Mouse (Mus musculus) cerebellum, adult 9-10 months (tissue): Measurements from ENCODE around the gene Gnat3.
"Not testable (repeated sequence)": the region's sequence is repeated elsewhere in the genome, so short reads cannot be mapped to it uniquely, and the experiment has no call there.

ENCODE experiments used
- DNase-seq: peaks from one replicate; pipeline ENCODE4 v3.0.0; 2022

Gene Gnat3

DNA sequence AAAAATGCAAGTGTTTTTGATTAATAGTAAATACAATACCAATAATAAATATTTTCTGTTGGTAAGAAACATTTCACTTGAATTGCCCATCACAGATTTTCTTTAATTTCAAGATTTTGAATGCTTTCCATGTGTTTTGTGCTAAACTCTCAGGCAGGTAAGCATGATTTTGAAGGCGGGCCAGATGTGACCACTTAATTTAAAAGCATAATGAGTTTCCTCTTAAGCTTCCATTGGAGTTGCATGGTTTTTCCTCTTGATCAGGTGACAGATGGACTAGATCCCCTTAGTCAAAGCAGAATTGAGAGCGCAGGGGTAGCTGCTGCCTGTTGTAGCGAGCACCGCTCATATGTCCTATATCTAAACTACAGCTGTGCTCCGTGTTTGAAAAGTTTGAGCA is at the start of gene Gnat3:
TSS of gene Gnat3 (plus strand) at position 301 of the 400 bp plus-strand sequence.
- DNase-seq = no peak

DNA sequence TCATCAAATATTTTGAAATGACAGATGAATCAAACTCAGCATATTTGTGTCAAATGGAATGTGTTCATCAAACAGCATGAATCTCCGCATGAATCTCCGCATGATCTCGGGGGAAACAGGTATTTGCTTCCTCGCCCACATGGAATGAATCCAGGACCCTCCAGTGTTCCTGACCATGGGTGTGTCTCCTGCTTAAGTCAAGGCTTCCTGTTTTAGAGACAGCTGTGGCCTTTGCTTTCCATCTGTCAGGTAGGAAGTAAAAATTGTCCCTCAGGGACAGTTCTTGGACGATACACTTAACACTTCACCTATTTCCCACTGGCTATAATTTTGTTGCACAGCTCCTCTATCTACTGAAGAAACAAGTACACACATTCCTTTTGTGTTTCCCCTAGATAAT is 43.4 kb upstream of the Gnat3 start:
- no peak for DNase-seq

DNA sequence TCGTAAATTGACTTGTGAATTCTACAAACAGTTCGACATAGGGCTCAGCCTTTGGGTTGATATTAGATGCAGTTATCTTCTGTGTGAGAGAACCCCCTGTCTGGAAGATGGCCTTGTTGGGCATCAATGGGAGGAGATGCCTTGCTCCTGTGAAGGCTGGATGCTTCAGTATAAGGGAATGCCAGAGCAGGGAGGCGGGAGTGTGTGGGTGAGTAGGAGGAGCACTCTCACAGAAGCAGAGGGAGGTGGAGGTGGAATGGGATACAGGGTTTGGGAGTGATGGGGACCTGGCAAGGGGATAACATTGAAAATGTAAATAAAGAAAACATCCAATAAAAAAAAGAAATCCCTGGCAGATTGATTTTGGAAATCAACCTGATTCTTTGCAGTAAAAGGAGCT is 38.7 kb upstream of the Gnat3 start:
- no peak for DNase-seq

DNA sequence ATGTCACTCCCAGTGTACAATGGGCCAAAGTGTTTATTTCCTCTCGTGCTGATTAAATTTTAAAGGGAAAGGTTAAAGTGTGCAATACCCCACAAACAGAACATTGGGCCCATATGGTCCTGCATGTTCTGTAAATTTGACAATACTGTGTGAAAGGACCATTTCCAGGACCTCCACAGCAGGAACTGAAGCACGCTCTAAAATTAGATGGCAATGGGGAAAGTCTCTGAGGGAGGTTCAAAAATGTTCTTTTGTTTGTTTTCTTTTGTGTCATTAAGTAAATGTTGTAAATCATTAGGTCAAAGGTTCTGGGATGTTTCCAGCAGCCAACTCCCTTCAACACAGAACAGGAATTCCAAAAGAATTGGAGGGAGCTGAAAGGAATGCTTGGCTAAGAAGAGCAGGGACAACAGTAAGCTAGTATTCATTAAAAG is 38.2 kb upstream of the Gnat3 start:
- DNase-seq = no peak

DNA sequence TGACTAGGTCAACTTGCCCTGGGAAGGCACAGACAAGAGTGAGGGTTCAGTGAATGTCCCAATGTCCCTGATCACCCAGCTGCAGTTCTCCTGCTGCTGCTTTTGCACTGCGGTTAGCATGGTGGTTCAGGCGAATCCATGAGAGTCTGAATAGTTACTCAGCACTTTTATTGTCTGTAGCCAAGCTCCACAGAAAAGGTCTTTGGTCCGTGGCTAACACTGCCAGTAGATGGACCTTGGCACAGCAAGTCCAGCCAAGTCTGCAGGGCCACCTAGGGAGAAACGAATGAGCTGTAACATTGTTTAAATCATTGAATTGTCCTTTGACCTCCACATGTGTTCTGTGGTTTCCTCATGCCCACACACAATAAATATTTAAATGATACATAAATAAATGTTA is 33.9 kb upstream of the Gnat3 start:
- DNase-seq = no peak

DNA sequence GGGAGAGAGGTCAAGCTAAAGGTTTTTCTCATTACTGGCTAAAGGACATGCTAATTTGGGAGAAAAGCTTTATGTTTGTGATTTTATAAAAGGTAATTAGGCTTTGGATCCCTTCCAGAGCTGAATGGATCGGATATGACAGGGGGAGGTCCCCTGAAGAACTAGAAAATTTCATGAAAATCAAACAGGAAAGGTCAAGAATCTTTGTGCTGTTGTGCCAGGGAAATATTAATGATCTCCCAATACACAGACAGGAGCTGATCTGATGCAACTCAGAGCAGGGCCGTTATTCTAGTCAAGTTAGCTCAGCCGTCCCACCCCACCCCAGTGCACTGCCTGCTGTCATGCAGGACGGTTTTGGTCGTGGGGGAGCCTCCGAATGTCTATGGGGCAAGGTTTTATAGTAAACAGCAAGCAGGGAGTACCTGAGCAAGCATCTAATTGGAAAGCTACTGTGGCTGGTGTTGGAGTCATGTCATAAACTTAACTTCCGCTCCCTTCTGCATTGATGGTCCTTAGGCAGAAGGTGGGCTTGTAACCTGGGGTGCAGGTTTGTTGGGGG is 33.3 kb upstream of the Gnat3 start:
- DNase-seq = no peak

DNA sequence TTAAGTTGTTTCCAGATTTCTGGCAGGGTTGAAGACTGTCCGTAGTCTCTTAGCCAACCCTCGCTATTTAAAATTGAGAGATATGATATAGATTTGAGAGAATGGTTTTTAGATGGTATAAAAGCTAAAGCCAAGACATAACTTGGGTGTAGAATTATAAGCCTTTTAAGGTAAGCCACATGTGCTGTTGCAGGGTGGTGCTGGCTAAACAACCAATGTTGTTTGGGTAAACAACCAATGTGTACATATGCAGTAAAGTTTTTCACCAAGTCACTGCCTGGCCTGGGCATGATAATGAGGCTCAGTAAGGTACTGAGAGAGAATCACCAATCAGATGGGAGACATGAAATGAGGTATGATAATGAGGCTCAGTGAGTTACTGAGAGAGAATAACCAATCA is 30.8 kb upstream of the Gnat3 start:
- DNase-seq = not testable (repeated sequence)

DNA sequence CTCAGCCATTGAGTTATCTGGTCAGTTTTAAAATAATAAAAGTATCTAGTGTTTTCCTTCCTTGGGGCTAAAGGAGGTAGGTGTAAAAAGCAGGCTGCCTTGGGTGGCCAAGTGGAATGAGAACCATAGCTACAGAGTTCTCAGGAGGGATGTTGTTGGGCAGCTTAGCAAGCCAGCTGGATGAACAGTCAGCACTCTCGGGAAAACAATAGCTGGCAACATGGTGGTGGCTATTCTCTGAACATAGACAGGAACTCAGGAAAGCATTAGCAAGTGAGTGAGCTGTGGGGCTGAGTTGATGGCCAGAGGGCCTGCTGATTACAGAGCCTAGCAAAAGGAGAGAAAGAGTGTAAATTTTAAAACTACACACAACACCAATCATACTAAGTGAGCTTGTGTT is 27.8 kb upstream of the Gnat3 start:
- no peak for DNase-seq

DNA sequence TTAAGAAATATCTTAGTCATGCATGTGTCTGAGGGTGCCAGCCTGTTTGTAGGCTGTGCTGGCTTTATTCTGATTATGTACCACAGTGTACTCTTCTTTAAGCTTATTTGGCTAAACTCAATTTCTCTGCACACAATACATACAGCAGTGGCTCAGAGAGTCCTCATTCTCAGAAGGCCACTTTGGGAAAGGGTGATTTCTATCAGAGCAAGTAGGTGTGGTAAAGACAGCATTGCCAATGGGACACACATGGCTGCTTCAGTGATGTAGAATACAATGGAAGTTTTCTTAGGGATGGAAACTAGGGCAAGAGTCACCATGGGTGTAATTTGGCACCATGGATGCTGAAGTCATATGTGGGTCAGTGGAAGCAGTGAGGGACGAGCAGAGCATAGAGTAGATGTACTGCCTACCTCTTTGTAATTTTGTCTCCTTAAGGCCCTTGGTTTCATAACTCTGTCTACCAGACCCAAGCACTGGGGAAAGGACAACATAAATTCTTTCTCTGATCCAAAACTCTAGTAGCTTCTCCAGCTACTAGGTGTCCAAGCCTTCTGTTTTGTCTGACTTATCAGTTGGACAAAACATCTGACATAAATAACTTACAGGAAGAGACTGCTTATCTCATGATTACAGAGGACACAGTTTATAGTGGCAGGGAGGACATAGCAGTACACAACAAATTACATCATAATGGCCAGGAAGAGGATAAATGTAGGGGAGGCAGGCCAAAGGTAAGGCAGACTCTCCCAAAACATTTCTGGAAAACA is 24.0 kb upstream of the Gnat3 start:
- no peak for DNase-seq

DNA sequence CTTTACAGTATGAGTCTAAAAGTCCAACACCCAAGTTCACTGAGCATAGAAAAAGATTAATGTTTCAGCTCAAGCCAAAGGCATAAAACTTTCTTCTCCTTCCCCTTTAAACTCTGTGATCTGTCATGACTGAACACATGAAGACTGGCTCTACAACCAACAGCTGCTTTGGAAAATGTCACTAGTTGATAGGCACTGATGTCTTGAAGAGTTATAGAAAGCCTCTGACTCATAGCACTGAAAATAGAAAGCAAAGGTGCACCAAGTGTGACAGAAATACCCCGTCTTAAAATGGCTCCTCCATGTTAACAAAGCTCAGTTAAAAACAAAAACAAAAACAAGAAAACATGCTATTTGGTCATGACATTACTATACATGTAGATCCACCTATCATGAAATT is 5.9 kb upstream of the Gnat3 start:
- no peak for DNase-seq

DNA sequence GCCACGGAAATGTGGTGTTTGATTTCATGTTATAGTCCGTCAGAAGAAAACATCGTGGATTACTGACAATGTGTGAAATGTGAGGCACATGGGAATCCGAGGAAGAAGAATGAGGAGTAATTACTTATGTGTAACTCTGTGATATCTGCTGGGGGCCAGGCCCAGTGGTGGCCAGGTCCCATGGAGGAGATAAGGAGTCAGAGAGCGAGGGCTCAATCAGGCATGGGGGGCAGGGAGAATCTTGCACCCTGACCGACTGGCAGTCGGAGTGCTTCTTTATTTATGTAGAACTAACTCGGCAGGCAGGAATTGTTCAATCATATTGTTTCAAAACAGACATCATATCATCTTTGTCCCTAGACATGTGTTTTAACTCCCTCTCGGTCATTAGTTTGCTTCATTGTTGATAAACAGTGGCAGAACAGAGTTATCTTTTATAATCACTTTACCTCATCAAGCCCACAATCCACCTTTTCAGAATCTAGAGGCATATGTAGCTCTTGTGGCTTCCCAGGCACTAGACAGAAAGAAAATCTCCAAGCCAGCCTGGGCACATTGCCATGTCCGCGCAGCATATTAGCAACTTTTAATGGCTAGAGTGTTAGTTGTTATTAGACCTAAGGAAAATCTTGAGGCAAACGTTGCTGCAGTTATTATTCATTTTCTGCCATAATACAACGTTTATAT is 7.5 kb downstream of the Gnat3 start:
- DNase-seq = no peak

DNA sequence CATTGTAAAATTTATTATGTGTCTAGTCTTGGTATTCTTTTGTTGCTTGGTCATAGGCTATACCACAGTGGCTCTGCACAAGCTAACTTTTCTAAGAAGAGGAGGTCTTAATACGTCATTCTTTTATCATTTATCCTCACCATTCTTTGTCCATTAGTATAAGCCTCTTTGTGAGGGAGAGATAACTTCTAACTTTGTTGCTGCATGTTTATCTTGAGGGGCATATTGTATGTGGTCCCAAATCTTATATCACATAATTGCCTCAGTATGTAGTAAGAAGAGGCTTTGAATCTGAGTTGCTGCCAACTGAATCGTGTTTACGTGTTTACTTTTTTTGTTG is 8.0 kb downstream of the Gnat3 start:
- no peak for DNase-seq

DNA sequence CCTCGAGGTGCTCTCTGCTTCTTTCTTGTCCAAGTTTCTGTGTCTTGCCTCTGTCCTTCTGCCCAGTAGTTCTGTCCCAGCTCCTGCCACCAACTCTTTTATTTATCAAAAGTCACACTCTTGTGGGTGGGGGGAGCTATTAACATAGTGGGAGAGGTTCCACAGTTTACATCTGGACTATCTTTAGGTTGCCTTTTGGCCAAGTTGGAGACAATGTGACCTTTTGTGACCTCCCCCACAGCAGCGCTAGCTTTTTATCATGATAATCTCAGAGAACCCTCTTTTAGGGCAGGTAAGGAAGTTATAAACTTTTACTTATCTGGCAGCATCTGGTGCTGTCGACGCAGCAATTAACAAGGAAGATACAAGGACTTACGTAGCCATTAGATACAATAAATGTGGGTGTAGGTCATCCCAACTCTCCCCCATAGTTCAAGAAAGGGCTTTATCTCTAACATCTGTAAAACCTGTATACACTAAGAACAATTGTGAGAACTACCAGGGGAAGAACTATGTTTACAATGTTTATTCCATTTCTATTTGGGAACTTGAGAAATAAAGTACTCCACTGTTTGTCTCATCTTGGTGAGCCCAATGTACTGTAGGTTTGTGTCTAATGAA is 18.3 kb downstream of the Gnat3 start:
- no peak for DNase-seq

DNA sequence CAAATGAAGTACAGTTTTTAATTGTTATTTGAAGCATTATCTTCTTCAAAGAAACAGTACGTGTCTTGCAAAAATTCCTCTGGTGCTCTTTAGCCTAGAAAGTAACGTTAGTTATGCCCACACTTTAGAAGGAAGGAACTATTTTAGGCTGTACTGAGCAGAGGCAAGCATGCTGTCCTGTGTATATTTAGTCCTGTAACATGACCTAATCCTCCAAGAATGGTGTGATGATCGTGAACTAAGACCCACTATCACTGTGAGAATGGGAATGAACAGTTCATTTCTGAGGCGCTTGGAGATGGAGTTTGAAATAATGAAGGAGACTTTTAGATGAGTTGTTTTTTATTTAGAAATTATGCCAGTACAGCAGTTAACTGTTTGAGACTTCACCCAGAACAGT is 20.4 kb downstream of the Gnat3 start:
- no peak for DNase-seq

DNA sequence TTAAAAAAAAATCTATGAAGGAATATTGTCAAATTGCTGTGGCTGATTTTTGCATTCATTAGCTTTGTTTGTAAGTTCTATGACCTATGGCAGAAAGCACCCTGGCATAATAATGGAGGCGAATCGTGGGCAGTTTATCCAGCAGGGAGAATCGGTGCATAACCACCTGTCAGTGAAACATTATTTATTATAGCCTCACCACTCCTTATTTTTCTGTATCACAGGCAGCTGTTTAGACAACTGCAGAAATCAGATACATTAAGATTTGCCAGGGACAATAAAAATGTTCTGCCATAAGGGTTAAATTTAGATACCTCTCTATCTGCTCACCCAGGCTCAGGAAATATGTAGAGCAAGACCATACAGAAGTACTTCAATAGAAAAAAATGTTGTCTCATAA is 22.2 kb downstream of the Gnat3 start:
- DNase-seq = no peak

DNA sequence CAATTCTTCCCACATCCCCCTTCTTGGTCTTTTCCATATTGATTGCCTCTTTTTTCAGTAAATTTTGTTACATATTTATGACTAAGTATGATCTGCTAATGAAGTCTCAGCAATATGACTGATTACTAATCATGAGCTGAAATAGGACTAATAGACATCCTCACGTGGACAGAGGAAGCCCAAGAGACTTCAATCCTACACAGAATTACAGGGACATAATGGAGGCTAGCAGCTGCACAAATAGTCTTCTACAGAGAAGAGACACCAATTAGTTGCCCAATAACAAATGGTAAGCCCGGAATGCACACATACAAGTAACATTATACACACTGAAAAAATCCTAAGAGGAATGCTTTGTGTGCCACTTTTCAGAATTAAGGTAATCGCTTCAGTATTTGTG is 24.3 kb downstream of the Gnat3 start:
- DNase-seq = no peak

DNA sequence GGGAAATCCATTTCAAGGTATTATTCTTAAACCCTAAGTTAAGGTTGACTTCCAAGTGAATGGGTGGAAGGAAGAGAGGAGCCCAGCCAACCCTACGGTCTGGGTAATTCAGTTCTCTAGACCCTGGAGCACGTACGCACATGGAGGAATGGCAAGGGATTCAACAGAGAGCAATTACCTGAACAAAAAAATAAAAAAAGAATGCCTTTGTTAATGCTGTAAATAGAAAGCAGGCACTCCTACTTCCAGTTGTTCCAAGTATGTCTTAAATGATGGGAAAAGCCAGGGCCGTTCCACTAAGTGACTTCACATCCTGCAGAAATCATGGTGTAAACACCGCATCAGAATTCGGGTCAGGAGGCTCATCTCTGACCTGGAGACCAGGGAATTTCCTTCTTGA is 28.3 kb downstream of the Gnat3 start:
- DNase-seq = no peak

DNA sequence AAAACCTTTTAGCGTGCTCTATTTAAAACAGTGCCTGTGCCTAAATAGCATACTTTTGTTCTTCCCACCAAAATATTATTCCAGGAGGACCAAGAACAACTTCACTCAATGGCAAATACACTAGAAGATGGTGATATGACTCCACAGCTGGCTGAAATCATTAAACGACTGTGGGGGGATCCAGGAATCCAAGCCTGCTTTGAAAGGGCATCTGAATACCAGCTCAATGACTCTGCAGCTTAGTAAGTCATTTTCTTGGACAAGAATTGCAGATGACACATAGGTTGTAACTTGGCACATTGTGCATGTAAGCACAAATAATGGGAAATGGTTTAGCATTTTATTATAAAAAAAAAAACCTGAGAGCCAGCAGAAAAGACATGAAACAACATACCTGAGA is 37.2 kb downstream of the Gnat3 start:
- DNase-seq = no peak

DNA sequence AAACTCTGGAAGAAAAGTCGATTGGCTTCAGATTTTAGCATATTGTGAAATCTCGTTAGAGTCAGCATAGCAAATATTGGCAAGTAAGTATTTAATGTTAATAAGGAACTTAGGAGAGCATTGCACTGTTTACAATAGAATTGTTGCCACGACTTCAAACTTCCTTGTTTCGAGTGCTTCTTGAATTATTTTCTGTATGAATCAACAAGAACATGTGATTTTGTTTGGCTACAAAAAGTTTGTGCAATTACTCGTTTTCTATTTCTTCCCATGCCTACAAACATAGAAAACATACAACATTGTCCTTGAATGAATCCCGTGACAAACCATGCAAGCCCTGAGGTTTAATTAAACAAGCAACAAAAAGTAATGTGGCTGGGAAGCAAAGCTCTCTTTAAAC is 37.8 kb downstream of the Gnat3 start:
- no peak for DNase-seq

DNA sequence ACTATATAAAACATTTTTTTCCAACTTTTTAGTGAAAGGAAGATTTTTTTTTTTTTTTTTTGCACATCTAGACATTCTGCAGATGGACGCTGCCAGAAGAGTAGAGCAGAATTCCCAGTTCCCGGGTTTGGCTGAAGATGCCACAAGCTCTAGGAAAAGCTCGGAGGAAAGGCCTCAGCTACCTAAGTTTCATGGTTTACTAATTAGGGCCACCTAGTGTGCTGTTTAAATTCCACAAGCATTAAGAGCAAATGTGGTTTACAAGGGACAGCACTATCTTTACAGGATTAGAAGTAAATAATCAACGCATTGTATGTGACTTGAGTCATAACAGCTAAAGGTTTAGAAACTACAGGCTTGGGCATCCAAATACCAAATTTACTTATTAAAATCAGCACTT is 39.3 kb downstream of the Gnat3 start:
- DNase-seq = no peak

DNA sequence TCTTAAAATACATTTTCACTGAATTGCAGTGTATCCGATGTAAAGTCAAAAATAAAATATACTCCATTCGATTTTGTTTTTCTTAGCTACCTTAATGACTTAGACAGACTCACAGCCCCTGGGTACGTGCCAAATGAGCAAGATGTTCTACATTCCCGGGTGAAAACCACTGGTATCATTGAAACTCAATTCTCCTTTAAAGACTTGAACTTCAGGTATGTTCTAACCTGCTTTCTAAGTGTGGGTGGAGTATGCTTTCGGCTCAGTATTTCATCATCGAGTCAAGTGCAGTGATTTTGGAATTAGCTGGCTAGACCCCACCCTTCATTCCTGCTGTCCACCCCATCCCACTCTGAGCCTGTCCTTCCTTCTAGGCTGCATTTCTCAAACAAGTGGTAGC is 41.3 kb downstream of the Gnat3 start:
- DNase-seq = no peak

DNA sequence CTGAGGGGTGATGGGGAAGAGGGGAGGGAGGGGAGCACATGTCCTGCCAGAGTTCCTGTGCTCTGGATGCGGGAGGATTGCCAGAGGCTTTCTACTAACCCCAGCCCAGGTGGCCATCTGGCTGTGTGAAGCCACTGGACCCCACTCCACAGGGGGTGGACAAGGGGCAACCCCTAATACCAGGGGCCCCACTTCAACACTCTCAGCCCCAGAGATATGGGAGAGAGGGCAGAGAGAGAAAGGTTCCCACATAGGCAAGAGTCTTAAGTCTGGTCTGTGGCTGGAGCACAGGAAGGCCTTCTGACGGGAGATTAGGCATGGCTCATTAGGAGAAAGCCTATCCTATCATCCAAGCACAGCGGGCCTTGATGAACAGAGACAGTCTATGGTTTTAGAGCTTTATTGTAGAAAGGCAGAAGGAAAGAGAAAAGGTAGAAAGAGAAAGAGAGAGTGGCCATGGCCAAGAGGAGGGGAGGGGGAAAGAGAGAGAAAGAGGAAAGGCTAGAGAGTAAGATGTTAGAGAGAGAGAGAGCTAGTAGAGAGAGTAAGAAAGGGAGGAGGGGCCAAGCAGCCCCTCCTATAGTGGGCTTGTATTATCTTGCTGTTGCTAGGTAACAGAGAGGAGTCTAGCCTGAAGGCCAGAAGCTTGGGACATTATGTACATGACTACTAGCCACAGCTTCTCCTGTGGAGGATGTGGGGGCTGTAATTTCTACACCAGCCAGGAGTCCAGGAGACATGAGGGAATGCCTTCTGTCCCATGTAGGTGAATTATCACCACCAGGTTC is 42.7 kb downstream of the Gnat3 start:
- no peak for DNase-seq

DNA sequence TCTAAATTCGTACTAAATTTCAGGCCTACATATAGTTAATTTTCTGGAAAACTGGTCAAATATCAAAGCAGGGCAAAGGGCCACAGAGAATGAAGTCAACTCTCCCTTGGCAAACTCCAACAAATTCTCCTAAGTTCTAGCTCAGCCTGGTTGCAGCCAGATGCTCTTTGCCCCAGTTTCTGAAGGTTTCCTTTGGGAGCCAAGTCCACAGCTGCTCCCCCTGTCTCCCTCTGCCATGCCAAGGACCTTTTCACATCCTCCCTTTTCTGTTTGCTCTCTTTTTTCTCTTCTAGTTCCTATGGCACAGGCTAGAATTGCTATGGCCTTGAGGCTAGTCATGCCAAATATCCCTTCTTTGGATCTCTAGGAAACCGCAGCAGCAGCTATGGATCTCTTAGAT is 43.8 kb downstream of the Gnat3 start:
- DNase-seq = no peak
